Mouse (Mus musculus) thymus, adult 2 months (tissue): ENCODE results near the gene Fam168a. TPM values are rescaled to one million over a fixed set of nuclear protein-coding genes. Genes with fewer than 3 reads are reported as not detected.

ENCODE experiments used
- DNase-seq: peaks from one replicate; pipeline ENCODE4 v3.0.0; 2021
- H3K27ac ChIP-seq: fragments of 200-500 bp; 2 replicates; pipeline ENCODE4 v1.5.1; 2012; ENCODE audit warnings: low read length, control low read depth; ENCODE audit not compliant: control insufficient read depth, insufficient read depth
- H3K27me3 ChIP-seq: fragments of 200-500 bp; 2 replicates; pipeline ENCODE4 v1.6.1; 2012; ENCODE audit warnings: mild to moderate bottlenecking, low read length, moderate library complexity, mixed read lengths; ENCODE audit not compliant: control insufficient read depth, insufficient read depth
- H3K36me3 ChIP-seq: fragments of 200-500 bp; 2 replicates; pipeline ENCODE4 v1.6.1; 2012; ENCODE audit warnings: mild to moderate bottlenecking, low read length, moderate library complexity; ENCODE audit not compliant: control insufficient read depth, insufficient read depth
- H3K4me1 ChIP-seq: fragments of 200-500 bp; replicated peaks from 2 replicates; pipeline ENCODE4 v1.6.1; 2012; ENCODE audit warnings: low read length; ENCODE audit not compliant: control insufficient read depth, insufficient read depth
- H3K4me3 ChIP-seq: fragments of 200-500 bp; 2 replicates; pipeline ENCODE4 v1.5.1; 2012; ENCODE audit warnings: mild to moderate bottlenecking, low read length, control low read depth, moderate library complexity; ENCODE audit not compliant: control insufficient read depth, insufficient read depth
- CTCF ChIP-seq: fragments of 200-500 bp; IDR thresholded peaks from 2 replicates; pipeline ENCODE4 v1.5.1; 2012; ENCODE audit warnings: mild to moderate bottlenecking, control low read depth, low read length, moderate library complexity, borderline replicate concordance; ENCODE audit not compliant: control insufficient read depth, poor library complexity, insufficient read depth; ENCODE audit errors: extremely low read depth
- POLR2A ChIP-seq: fragments of 200-500 bp; IDR thresholded peaks from 2 replicates; pipeline ENCODE4 v1.6.1; 2012; ENCODE audit warnings: mild to moderate bottlenecking, low read length, control low read depth, moderate library complexity; ENCODE audit not compliant: control insufficient read depth, poor library complexity, insufficient read depth; ENCODE audit errors: extremely low read depth
- WGBS: fragments of 180-500 bp; shearing (Covaris S2); methylation state at CpG from one replicate; pipeline ENCODE4 v1.1.7; 2018; 5-methylcytosine and 5-hydroxymethylcytosine counted together
- polyA plus RNA-seq: library from polyadenylated mRNA; depleted of rRNA; stranded (reverse); fragments of >200 nt; gene quantifications from 2 replicates; pipeline ENCODE4 v1.2.3, GENCODE M21; 2012

The Fam168a gene
- polyA plus RNA-seq, 1 experiment, result 144 TPM

GRCm38 (mm10) chr7:100786078-100786477 lies 79.6 kb downstream of the Fam168a start:
- Histone ChIP-seq H3K4me3 (no peak overlapping the region), H3K27ac (no peak overlapping the region), H3K27me3 (no peaks in the 10 kb centered on the region), H3K4me1 (no peaks in the 10 kb centered on the region), H3K36me3 (no peaks in the 10 kb centered on the region)
- no peak for DNase-seq
- WGBS, result 85% methylated on average over 1 of the region's 1 CpGs
- no peak for TF ChIP-seq CTCF
- TF ChIP-seq POLR2A, result no peak

GRCm38 (mm10) chr7:100788291-100788690 lies 81.9 kb downstream of the Fam168a start:
- no peaks in the 10 kb centered on the region for H3K36me3 ChIP-seq
- DNase-seq, result no peak
- no peak for TF ChIP-seq CTCF
- TF ChIP-seq POLR2A, result no peak
- 100% methylated on average over 1 of the region's 1 CpGs for WGBS
- H3K27me3 ChIP-seq, result no peaks in the 10 kb centered on the region
- H3K27ac ChIP-seq, result no peak overlapping the region
- no peak overlapping the region for H3K4me3 ChIP-seq
- no peaks in the 10 kb centered on the region for H3K4me1 ChIP-seq

DNA sequence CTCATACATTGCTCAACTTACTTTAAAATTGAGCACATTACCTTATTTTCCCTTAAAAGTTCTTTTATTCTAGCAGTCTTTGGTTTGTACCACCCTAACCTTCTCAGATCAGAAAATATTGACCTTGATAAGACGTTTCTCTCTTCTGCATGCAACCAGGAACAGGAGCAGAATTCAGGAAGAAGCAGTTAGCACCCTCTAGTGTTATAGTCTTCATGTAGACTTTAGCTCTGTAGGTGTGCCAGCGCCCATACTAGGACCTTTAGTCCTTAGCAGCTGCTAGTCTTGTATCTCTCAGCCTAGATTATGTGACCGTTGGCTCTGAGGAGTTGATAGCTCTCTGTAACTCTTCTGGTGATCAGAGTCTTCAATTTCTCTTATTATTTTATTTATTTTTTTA lies 92.4 kb downstream of the Fam168a start:
- no peak overlapping the region for H3K27ac ChIP-seq
- H3K4me3 ChIP-seq, result no peak overlapping the region
- H3K4me1 ChIP-seq, result no peaks in the 10 kb centered on the region
- no peaks in the 10 kb centered on the region for H3K27me3 ChIP-seq
- no peak for DNase-seq
- WGBS, result 51% methylated on average over 3 of the region's 3 CpGs
- H3K36me3 ChIP-seq, result no peaks in the 10 kb centered on the region
- TF ChIP-seq CTCF, result no peak
- no peak for TF ChIP-seq POLR2A

DNA sequence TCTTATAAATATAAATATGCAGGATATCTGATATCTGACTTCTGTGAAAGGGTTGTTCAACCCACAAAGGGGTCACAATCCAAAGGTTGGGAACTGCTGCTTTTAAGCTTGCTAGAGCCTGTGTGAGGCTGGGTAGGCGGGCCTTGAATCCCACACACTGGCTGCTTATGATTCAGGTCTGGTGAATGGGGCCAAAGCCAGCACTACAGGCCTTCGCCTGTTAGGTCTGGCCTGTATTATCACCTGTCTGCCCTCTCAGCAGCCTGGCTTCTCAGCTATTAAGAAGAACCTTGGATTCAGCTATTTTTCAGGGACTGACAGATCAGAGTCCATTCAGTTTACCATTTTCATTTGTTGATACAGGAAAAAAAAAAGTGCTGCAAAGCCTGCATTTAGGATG lies 99.0 kb downstream of the Fam168a start:
- no peak overlapping the region for H3K27ac ChIP-seq
- DNase-seq, result no peak
- H3K4me1 ChIP-seq, result no peaks in the 10 kb centered on the region
- H3K27me3 ChIP-seq, result no peaks in the 10 kb centered on the region
- TF ChIP-seq POLR2A (no peak), CTCF (no peak)
- WGBS, result 93% methylated on average over 2 of the region's 2 CpGs
- no peaks in the 10 kb centered on the region for H3K36me3 ChIP-seq
- H3K4me3 ChIP-seq, result no peak overlapping the region

DNA sequence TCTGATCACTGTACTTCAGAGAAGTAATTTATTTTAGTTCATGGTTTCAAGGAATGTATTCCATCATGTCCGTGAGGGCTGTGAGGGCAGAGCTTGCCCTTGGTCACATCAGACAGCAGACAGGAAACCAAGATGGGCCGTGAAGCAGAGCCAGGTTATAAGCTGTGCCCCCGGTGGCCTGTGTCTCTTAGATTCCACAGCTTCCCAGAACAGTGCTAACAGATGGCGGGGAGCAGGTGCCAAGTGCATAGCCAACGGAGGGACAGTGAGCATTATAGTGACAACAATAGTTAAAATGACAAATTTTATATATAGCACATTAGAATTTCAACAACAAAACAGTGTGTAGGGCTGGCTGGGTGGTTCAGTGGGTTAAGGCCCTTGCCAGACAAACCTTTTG lies 105.5 kb downstream of the Fam168a start:
- Histone ChIP-seq H3K27me3 (no peaks in the 10 kb centered on the region), H3K36me3 (no peaks in the 10 kb centered on the region), H3K4me1 (no peaks in the 10 kb centered on the region), H3K27ac (no peak overlapping the region), H3K4me3 (no peak overlapping the region)
- WGBS, result 92% methylated on average over 5 of the region's 5 CpGs
- TF ChIP-seq CTCF (no peak), POLR2A (no peak)
- no peak for DNase-seq

DNA sequence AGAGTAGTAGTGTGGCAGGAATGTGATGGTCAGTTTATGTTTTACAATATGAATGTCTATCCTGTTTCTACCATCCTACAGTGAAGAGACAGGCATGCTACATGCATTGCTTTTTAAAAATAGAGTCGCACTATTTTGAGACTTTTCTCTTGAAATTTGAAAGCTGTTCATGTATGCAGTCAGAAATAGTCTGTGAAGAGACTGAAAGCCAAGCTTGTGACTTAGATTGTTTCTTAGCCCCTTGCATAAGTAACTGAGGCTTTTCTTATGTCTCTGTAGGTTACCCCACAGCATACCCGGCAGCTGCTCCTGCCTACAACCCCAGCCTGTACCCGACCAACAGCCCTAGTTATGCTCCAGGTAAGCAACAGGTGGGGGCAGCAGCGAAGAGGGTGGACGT lies 106.2 kb downstream of the Fam168a start:
- no peak for DNase-seq
- Histone ChIP-seq H3K27me3 (no peaks in the 10 kb centered on the region), H3K4me1 (no peaks in the 10 kb centered on the region), H3K4me3 (no peak overlapping the region), H3K27ac (no peak overlapping the region), H3K36me3 (no peaks in the 10 kb centered on the region)
- WGBS, result 96% methylated on average over 5 of the region's 5 CpGs
- TF ChIP-seq CTCF, result no peak
- TF ChIP-seq POLR2A, result no peak

DNA sequence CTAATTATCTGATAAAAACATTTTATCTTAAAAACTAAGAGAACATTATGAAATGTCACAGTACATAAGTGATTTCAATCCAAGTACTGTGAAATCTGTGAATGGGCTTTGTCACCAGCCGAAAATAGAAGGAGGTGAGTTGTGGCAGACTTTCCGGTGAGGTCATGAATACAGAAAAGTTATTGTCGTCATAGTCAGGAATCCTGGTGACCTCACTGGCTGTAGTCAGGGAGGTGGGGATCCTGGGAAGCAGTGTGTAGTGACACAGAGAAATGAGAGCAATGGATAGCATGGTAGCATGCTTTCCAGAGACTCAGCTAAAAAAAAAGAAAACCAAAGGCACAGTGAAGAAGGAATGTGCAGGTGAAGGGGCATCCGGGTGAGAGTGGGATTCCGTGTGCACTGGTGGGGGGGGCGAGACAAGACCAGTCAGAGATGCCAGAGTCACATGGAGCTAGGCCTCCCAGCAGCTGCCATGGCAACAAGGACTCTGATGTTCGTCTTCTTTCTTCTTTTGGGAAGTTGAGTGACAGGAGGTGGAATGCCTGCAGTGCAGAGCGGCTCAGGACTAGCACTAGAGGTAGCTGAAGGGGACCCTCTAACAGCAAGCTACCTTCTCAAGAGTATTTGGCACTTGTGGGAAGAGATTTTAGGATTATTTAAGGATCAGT lies 109.6 kb downstream of the Fam168a start:
- H3K4me3 ChIP-seq, result no peak overlapping the region
- H3K27ac ChIP-seq, result no peak overlapping the region
- H3K36me3 ChIP-seq, result no peaks in the 10 kb centered on the region
- WGBS, result 90% methylated on average over 8 of the region's 8 CpGs
- no peaks in the 10 kb centered on the region for H3K4me1 ChIP-seq
- TF ChIP-seq POLR2A, result no peak
- no peak for TF ChIP-seq CTCF
- DNase-seq, result no peak
- H3K27me3 ChIP-seq, result no peaks in the 10 kb centered on the region
